20 mouse cellular contexts compared by ENCODE assay signal in the genomic region with DNA sequence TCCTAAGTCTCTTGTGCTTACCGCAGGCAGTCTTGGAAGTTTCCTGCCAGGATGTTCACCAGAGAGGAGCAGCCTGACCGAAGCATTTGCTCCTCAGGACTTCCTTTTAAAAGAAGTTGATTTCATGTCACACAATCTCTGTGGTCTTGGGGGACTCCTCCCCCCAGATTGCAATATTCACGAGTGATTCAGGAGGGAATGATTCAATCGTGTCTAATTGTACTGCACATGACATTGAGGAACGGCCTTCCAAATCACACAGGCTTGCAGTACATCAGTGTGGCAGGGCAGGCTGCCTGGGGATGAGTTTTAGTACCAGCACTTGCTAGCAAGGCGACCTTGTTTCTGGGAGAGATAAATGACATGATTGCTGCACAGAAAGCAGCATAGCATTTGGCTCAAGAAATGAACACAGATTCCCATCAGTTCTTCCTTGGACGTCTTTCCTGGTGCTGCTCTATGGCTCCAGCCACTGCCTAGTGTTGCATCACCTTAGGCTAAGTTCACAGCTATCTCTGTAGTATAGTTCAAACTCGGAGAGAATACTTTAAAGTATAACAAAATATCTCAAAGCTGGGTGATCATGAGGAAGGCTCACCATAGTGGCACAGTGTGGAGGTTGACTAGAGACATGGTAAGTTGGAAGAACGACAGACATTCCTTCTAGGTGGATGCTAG.
DNase-seq lines count a peak whose midpoint lies in the region; ATAC-seq and TF ChIP-seq lines count a peak whose summit lies in the region.
"Had no signal": no experiment of that assay in that cellular context is flagged by ENCODE, and none has a peak within 500 bp of the region (broad histone marks: within the 10 kb centered on the region; RNA-seq: fewer than 3 reads in every experiment).

No protein-coding gene starts in this region.

- H3K9me3 ChIP-seq in lung, embryonic 14.5 days (ENCODE audit: low read depth, low read length), result no peaks in the 10 kb centered on the region
- H3K9me3 ChIP-seq: liver, embryonic 13.5 days; midbrain, embryonic 10.5 days; stomach, embryonic 15.5 days had no signal

- peak; percentile 61 for DNase-seq in heart, adult 11 months
- DNase-seq in heart, adult 9 months (ENCODE audit: low spot score in 2 of 2), result no peak
- peak; percentile 27 for DNase-seq in lung, embryonic 14.5 days
- DNase-seq in lung, postnatal 4 days, result no peak
- peak; percentile 77 for DNase-seq in adrenal gland, postnatal 14 days
- DNase-seq in left cerebral cortex, postnatal 4 days, result no peak
- DNase-seq in cerebellum, postnatal 4 days (ENCODE audit: low spot score in 2 of 2), result no peak
- DNase-seq: forebrain, postnatal 0 days; gastrocnemius, postnatal 10 days; heart, postnatal 36 days; layer of hippocampus, adult 9-11 months; liver, embryonic 13.5 days; thymus, postnatal 25 days had no signal

- 70% methylated on average over 9 of the region's 9 CpGs for WGBS in lung, embryonic 14.5 days

- no peaks in the 10 kb centered on the region for H3K27me3 ChIP-seq in lung, embryonic 14.5 days (ENCODE audit: insufficient read depth, low read length)
- H3K27me3 ChIP-seq: CH12.LX; stomach, embryonic 15.5 days had no signal

- TF ChIP-seq CTCF in lung, embryonic 14.5 days (IDR thresholded peaks at IDR 0.05; ENCODE audit: low read depth), result no peak

- no peak overlapping the region for H3K4me2 ChIP-seq in lung, embryonic 14.5 days
- H3K4me2 ChIP-seq: heart, embryonic 11.5 days; liver, embryonic 13.5 days; stomach, embryonic 15.5 days had no signal

- no peak overlapping the region for H3K9ac ChIP-seq in lung, embryonic 14.5 days
- H3K9ac ChIP-seq: forebrain, postnatal 0 days; liver, embryonic 13.5 days; stomach, embryonic 15.5 days had no signal

- H3K36me3 ChIP-seq in lung, embryonic 14.5 days (ENCODE audit: insufficient read depth), result no peaks in the 10 kb centered on the region
- H3K36me3 ChIP-seq: liver, embryonic 13.5 days; midbrain, embryonic 10.5 days; stomach, embryonic 15.5 days had no signal

- ATAC-seq in lung, embryonic 14.5 days (ENCODE audit: insufficient read depth), result no peak
- ATAC-seq in hematopoietic stem cell, adult 5-6 weeks (replicated peaks in 1 of 2; ENCODE audit: insufficient read depth in 1 of 2, low FRiP score in 2 of 2, low TSS enrichment in 1 of 2, low read depth in 1 of 2, poor library complexity in 2 of 2, severe bottlenecking in 2 of 2), result peak; percentile 22 to 75; a peak in 3 of 4 replicates
- ATAC-seq: forebrain, postnatal 0 days; hindbrain, postnatal 0 days had no signal

- no peak overlapping the region for H3K4me3 ChIP-seq in lung, embryonic 14.5 days (ENCODE audit: low read depth, low read length)
- H3K4me3 ChIP-seq: erythroblast, embryonic 14.5 days; liver, embryonic 13.5 days; midbrain, embryonic 10.5 days; stomach, embryonic 15.5 days had no signal

- H3K4me1 ChIP-seq in lung, embryonic 14.5 days (ENCODE audit: insufficient read depth), result 0 out of 2 replicates have a peak, but pooled peaks cover 3% of the 10 kb centered on the region
- H3K4me1 ChIP-seq: midbrain, embryonic 10.5 days; stomach, embryonic 15.5 days had no signal

- 0 out of 2 replicates have a peak overlapping the region, but pooled peaks have one; percentile 15 for H3K27ac ChIP-seq in lung, embryonic 14.5 days (ENCODE audit: low read depth)
- H3K27ac ChIP-seq: hindbrain, postnatal 0 days; liver, embryonic 13.5 days; midbrain, embryonic 10.5 days; stomach, embryonic 15.5 days had no signal

- intact Hi-C loops in left cerebral cortex, postnatal 4 days (cut with DNase I), result no loop called here

Comparison
In these comparisons a context has a peak if more than half of its experiments do, and no peak if none do; other contexts are left out.
1. DNase-seq: peak in heart, adult 11 months (single experiment), lung, embryonic 14.5 days (single experiment) and adrenal gland, postnatal 14 days (single experiment); none in heart, adult 9 months (0 of 2), lung, postnatal 4 days (0 of 2), left cerebral cortex, postnatal 4 days (single experiment) and cerebellum, postnatal 4 days (0 of 2).